Mouse (Mus musculus) heart, adult 11 months (tissue): ENCODE measurements at regions not wholly inside any gene's neighbourhood (a gene's known extent, or its start where the extent isn't known, plus 50 kb on each side); places are given as distances from the start of the nearest gene placed in this dataset.

Source experiments
- DNase-seq: peaks from one replicate; pipeline ENCODE4 v3.0.0; 2022

GRCm38 (mm10) chr6:127253935-127254334 is 101.9 kb upstream of the Ccnd2 start:
- DNase-seq = peak; percentile 96

- no peak for DNase-seq
These were observed 112.1 kb upstream of the Ccnd2 start for GRCm38 (mm10) chr6:127263903-127264680.

- DNase-seq = no peak
These were observed 113.2 kb upstream of the Ccnd2 start for GRCm38 (mm10) chr6:127265063-127265775.

GRCm38 (mm10) chr6:127265901-127266812 is 114.2 kb upstream of the Ccnd2 start:
- DNase-seq = peak; percentile 99

GRCm38 (mm10) chr6:127266813-127267165 is 114.8 kb upstream of the Ccnd2 start:
- no peak for DNase-seq

GRCm38 (mm10) chr6:127269021-127269420 is 117.0 kb upstream of the Ccnd2 start:
- no peak for DNase-seq

GRCm38 (mm10) chr6:127269525-127270044 is 117.6 kb upstream of the Ccnd2 start:
- DNase-seq = no peak

- no peak for DNase-seq
These were observed 118.8 kb upstream of the Ccnd2 start for GRCm38 (mm10) chr6:127270774-127271173.

- no peak for DNase-seq
These were observed 119.4 kb upstream of the Ccnd2 start for GRCm38 (mm10) chr6:127271418-127271817.

GRCm38 (mm10) chr6:127272630-127273029 is 120.6 kb upstream of the Ccnd2 start:
- DNase-seq = peak; percentile 96

- no peak for DNase-seq
These were observed 122.9 kb upstream of the Ccnd2 start for GRCm38 (mm10) chr6:127274732-127275429.

GRCm38 (mm10) chr6:127275430-127275784 is 123.4 kb upstream of the Ccnd2 start:
- no peak for DNase-seq

GRCm38 (mm10) chr6:127276362-127276761 is 124.4 kb upstream of the Ccnd2 start:
- DNase-seq = no peak

GRCm38 (mm10) chr6:127278402-127278801 is 126.4 kb upstream of the Ccnd2 start:
- DNase-seq = peak; percentile 61

- DNase-seq = no peak
These were observed 132.2 kb upstream of the Ccnd2 start for GRCm38 (mm10) chr6:127284226-127284625.

GRCm38 (mm10) chr6:127286681-127287476 is 134.9 kb upstream of the Ccnd2 start:
- peak; percentile 90 for DNase-seq

- DNase-seq = no peak
These were observed 137.0 kb upstream of the Ccnd2 start for GRCm38 (mm10) chr6:127288946-127289345.

GRCm38 (mm10) chr6:127291937-127292336 is 139.9 kb upstream of the Ccnd2 start:
- DNase-seq = no peak

GRCm38 (mm10) chr6:127293829-127294228 is 141.8 kb upstream of the Ccnd2 start:
- DNase-seq = no peak

- no peak for DNase-seq
These were observed 146.1 kb upstream of the Ccnd2 start for GRCm38 (mm10) chr6:127298105-127298504.

GRCm38 (mm10) chr6:127311192-127312054 is 135.2 kb upstream of the Parp11 start:
- DNase-seq = no peak
